Mouse (Mus musculus) lung, postnatal 0 days (tissue): Measurements from ENCODE around the gene Metrn. TPM values are rescaled to one million over a fixed set of nuclear protein-coding genes. Genes with fewer than 3 reads are reported as not detected.

Experiments
- ATAC-seq: fragments of 200-750 bp; cut with Nextera tagmentation; 2 replicates; pipeline ENCODE4 v1.8.0; 2017; ENCODE audit warnings: moderate library complexity
- DNase-seq: peaks from one replicate; pipeline ENCODE4 v3.0.0-alpha.2; 2016; ENCODE audit warnings: low spot score
- H3K27ac ChIP-seq: fragments of 300-500 bp; sonication (generic); 2 replicates; pipeline ENCODE4 v1.5.1; 2014; ENCODE audit warnings: antibody characterized with exemption, mild to moderate bottlenecking, low read length, mixed read lengths
- H3K27me3 ChIP-seq: fragments of 300-500 bp; sonication (generic); replicated peaks from 2 replicates; pipeline ENCODE4 v1.6.1; 2014; ENCODE audit warnings: low read length, mixed read lengths; ENCODE audit not compliant: insufficient read depth
- H3K36me3 ChIP-seq: fragments of 300-500 bp; sonication (generic); 2 replicates; pipeline ENCODE4 v1.6.1; 2014; ENCODE audit warnings: low read length, mixed read lengths; ENCODE audit not compliant: insufficient read depth
- H3K4me1 ChIP-seq: fragments of 300-500 bp; sonication (generic); 2 replicates; pipeline ENCODE4 v1.6.1; 2014; ENCODE audit warnings: antibody characterized with exemption, low read depth, low read length, mixed read lengths; ENCODE audit not compliant: insufficient read depth
- H3K4me2 ChIP-seq: fragments of 300-500 bp; sonication (generic); replicated peaks from 2 replicates; pipeline ENCODE4 v1.6.1; 2014; ENCODE audit warnings: low read depth, mild to moderate bottlenecking, low read length, moderate library complexity, mixed read lengths
- H3K4me3 ChIP-seq: fragments of 300-500 bp; sonication (generic); 2 replicates; pipeline ENCODE4 v1.5.1; 2014; ENCODE audit warnings: low read depth, low read length
- H3K9ac ChIP-seq: fragments of 300-500 bp; sonication (generic); replicated peaks from 2 replicates; pipeline ENCODE4 v1.6.1; 2014; ENCODE audit warnings: low read depth, mild to moderate bottlenecking
- H3K9me3 ChIP-seq: fragments of 300-500 bp; sonication (generic); 2 replicates; pipeline ENCODE4 v1.6.1; 2016; ENCODE audit warnings: low read length, mixed read lengths
- CTCF ChIP-seq: IDR thresholded peaks from 2 replicates; pipeline ENCODE4 v1.5.1; 2016; ENCODE audit warnings: antibody characterized with exemption, mild to moderate bottlenecking
- EP300 ChIP-seq: IDR thresholded peaks from 2 replicates; pipeline ENCODE4 v1.6.1; 2016; ENCODE audit warnings: antibody characterized with exemption, mild to moderate bottlenecking, control low read depth
- WGBS: fragments of 180-500 bp; shearing (Covaris S2); extraction: QIAGEN DNeasy Blood & Tissue Kit; methylation state at CpG from one replicate; pipeline ENCODE4 v1.1.7; 2014; 5-methylcytosine and 5-hydroxymethylcytosine counted together
- microRNA-seq: library from miRNA; unstranded; fragments of <30 nt; microRNA quantifications from one replicate; pipeline ENCODE4, GENCODE M21; 2016
- polyA plus RNA-seq: library from polyadenylated mRNA; unstranded; fragments of >200 nt; fragmentation: Nextera tagmentation; extraction: Ambion mirVana; gene quantifications from 2 replicates; pipeline ENCODE4 v1.2.1, GENCODE M21; 2015

The Metrn gene
- polyA plus RNA-seq, 1 experiment from 2014 or later: 19.1 TPM

DNA sequence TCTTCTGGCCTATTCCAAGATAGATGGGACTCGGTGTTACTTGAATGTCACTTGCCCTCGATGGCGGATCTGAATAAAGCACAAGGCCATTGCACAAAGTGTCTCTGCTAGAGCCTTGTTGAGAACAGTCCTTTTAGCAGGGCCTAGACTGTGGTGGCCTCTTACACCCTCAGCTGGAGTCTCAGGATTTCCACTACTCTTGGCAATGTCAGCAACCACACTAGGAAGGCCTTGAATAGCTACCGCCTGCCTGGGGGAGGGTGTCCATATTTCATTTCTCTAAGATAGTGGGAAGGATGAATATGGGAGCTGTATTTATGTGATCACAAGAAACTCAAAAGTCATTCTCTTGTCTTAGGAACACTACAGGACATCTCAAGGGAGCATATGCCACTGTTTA is 48.7 kb downstream of the Metrn start:
- Histone ChIP-seq H3K27me3 (no peaks in the 10 kb centered on the region), H3K4me2 (no peak overlapping the region), H3K4me3 (no peak overlapping the region), H3K36me3 (no peaks in the 10 kb centered on the region), H3K27ac (peak overlapping the region; percentile 57; the same call in 1 of the 2 replicates), H3K4me1 (peaks cover 6% of the 10 kb centered on the region; the same call in 1 of the 2 replicates), H3K9ac (no peak overlapping the region), H3K9me3 (no peaks in the 10 kb centered on the region)
- TF ChIP-seq EP300 (no peak), CTCF (no peak)
- ATAC-seq: no peak
- no peak for DNase-seq
- 84% methylated on average over 4 of the region's 4 CpGs for WGBS

DNA sequence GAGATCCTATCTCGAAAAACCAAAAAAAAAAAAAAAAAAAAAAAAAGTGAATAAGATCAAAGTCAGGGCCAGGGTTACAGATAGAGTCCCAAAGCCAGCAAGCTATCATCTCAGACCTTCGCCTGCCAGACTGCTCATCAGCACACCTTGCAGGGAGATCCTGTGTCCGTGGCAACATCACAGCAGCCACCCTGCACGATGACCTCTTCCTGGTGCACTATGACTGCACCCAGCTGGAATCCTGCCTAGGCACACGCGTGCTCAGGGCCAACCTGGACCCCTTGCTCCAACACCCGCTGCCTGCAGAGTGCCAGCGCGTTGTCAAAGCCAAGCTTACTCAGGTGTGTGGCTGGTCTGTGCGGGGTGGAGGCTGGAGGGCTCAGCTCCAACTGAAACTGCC is 52.6 kb downstream of the Metrn start:
- H3K4me3 ChIP-seq: no peak overlapping the region
- no peak for DNase-seq
- 72% methylated on average over 10 of the region's 10 CpGs for WGBS
- peaks cover 6% of the 10 kb centered on the region; the same call in 1 of the 2 replicates for H3K4me1 ChIP-seq
- no peak overlapping the region for H3K4me2 ChIP-seq
- no peak overlapping the region for H3K27ac ChIP-seq
- ATAC-seq: no peak
- H3K9me3 ChIP-seq: no peaks in the 10 kb centered on the region
- no peak overlapping the region for H3K9ac ChIP-seq
- H3K36me3 ChIP-seq: no peaks in the 10 kb centered on the region
- TF ChIP-seq CTCF: no peak
- no peak for TF ChIP-seq EP300
- no peaks in the 10 kb centered on the region for H3K27me3 ChIP-seq

DNA sequence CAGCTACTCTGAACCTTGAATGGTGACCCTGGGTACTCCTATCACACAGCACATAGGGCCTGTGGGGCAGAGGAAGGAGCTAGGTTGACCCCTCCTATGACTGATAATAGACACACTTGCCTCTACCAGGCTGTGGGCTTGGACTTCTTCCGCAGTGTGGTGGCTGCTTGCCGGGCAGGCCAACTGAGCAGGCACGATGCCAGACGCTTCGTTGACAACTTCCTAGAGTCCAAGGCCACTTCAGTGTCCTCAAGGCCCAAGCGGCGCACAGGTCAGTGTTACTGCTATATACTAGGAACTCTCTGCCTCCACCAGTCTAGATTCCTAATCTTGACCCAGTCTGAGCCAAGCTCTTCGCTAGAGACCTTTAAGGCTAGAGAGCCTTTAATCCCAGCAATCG is 53.1 kb downstream of the Metrn start:
- Histone ChIP-seq H3K9ac (no peak overlapping the region), H3K9me3 (no peaks in the 10 kb centered on the region), H3K27ac (no peak overlapping the region), H3K4me2 (no peak overlapping the region), H3K36me3 (no peaks in the 10 kb centered on the region), H3K4me3 (no peak overlapping the region), H3K27me3 (no peaks in the 10 kb centered on the region), H3K4me1 (peaks cover 6% of the 10 kb centered on the region; the same call in 1 of the 2 replicates)
- 0 out of 2 replicates have a peak, but pooled peaks have one; percentile 38 for ATAC-seq
- WGBS: 70% methylated on average over 8 of the region's 9 CpGs
- TF ChIP-seq CTCF: no peak
- TF ChIP-seq EP300: no peak
- DNase-seq: no peak

Small RNA genes lying within 50 kb of the gene (microRNA-seq; reads per million reads assigned to microRNA genes)
- not detected for gene Gm25083
- gene Mir3082: not detected
- gene Mir6966: not detected

Other genes starting within 250 kb of the Metrn start
- gene Sox8, start 226.4 kb downstream of the Metrn start, polyA plus RNA-seq: 0.19 and 0.24 TPM in 2 replicates
- gene Lmf1, start 218.1 kb downstream of the Metrn start, polyA plus RNA-seq: 16.5 and 16.6 TPM in 2 replicates
- 3.8 and 4.4 TPM in 2 replicates for gene Gng13, start 80.0 kb downstream of the Metrn start, polyA plus RNA-seq
- gene Chtf18, start 69.7 kb downstream of the Metrn start, polyA plus RNA-seq: 1.6 and 2.6 TPM in 2 replicates
- gene Rpusd1, start 69.5 kb downstream of the Metrn start, polyA plus RNA-seq: 15.2 and 18.1 TPM in 2 replicates
- 1.0 and 1.9 TPM in 2 replicates for gene Mslnl, start 61.1 kb downstream of the Metrn start, polyA plus RNA-seq
- 584 and 630 TPM in 2 replicates for gene Msln, start 42.8 kb downstream of the Metrn start, polyA plus RNA-seq
- 23.8 and 24.1 TPM in 2 replicates for gene Narfl, start 23.4 kb downstream of the Metrn start, polyA plus RNA-seq
- gene Haghl, start 11.5 kb downstream of the Metrn start, polyA plus RNA-seq: 42.7 and 45.4 TPM in 2 replicates
- gene Ccdc78, start 10.6 kb downstream of the Metrn start, polyA plus RNA-seq: 5.8 and 7.7 TPM in 2 replicates
- gene Fam173a, start 4.2 kb downstream of the Metrn start, polyA plus RNA-seq: 112 and 116 TPM in 2 replicates
- not detected in 2 replicates for gene AC134908.4, start 1.5 kb downstream of the Metrn start, polyA plus RNA-seq
- 0.43 and 0.70 TPM in 2 replicates for gene Fbxl16, start 11.9 kb upstream of the Metrn start, polyA plus RNA-seq
- 14.9 and 15.0 TPM in 2 replicates for gene Wdr24, start 26.5 kb upstream of the Metrn start, polyA plus RNA-seq
- 27.3 and 28.0 TPM in 2 replicates for gene Jmjd8, start 31.7 kb upstream of the Metrn start, polyA plus RNA-seq
- 196 and 198 TPM in 2 replicates for gene Stub1, start 36.3 kb upstream of the Metrn start, polyA plus RNA-seq
- gene Rhbdl1, start 40.2 kb upstream of the Metrn start, polyA plus RNA-seq: 1.4 and 1.7 TPM in 2 replicates
- 0.86 and 1.1 TPM in 2 replicates for gene Gm20683, start 44.6 kb upstream of the Metrn start, polyA plus RNA-seq
- gene Rhot2, start 47.7 kb upstream of the Metrn start, polyA plus RNA-seq: 9.9 and 10.3 TPM in 2 replicates
- gene Wdr90, start 64.4 kb upstream of the Metrn start, polyA plus RNA-seq: 5.6 and 5.8 TPM in 2 replicates
- 16.5 and 19.5 TPM in 2 replicates for gene Mcrip2, start 71.6 kb upstream of the Metrn start, polyA plus RNA-seq
- 48.7 and 50.7 TPM in 2 replicates for gene Mettl26, start 77.9 kb upstream of the Metrn start, polyA plus RNA-seq
- gene Wfikkn1, start 83.7 kb upstream of the Metrn start, polyA plus RNA-seq: 0.24 and 0.26 TPM in 2 replicates
- gene Rab40c, start 122.6 kb upstream of the Metrn start, polyA plus RNA-seq: 19.3 and 21.7 TPM in 2 replicates
- gene Pigq, start 147.8 kb upstream of the Metrn start, polyA plus RNA-seq: 36.9 and 37.5 TPM in 2 replicates
- 4.5 and 4.9 TPM in 2 replicates for gene Nhlrc4, start 147.8 kb upstream of the Metrn start, polyA plus RNA-seq
- not detected in 2 replicates for gene A930017K11Rik, start 155.4 kb upstream of the Metrn start, polyA plus RNA-seq
- 12.7 and 13.9 TPM in 2 replicates for gene Capn15, start 188.7 kb upstream of the Metrn start, polyA plus RNA-seq